Mouse (Mus musculus): ENCODE data around the gene Ckm.

DNA sequence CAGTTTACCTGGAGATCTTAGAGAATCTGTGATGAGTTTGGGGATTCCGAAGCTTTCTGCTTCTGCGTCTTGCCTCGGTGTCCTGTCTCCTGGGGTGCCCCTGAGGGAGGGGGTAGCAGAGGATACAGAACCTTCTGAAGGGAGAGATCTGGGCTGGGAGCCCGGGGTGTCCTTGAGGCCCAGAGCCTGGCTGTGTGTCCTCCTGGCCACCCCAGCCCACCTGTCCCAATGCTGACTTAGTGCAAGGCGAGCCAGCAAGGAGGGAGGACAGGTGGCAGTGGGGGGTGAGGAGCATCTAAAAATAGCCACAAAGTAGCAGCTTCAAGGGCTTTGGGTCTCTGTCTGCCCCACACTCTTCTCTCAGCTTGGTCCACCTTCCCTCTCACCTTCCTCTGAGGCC, 7.2 kb downstream of the Ckm start:
- TF ChIP-seq E2F4 (IDR thresholded peaks at IDR 0.05; ENCODE audit: insufficient read depth) (no peak), MYOD1 (IDR thresholded peaks at IDR 0.05; ENCODE audit: control insufficient read depth in 1 of 3, insufficient read length in 2 of 3, low read depth in 2 of 3) (peak in 2 of 3 experiments; percentile 76 to 91), POLR2AphosphoS2 (IDR thresholded peaks at IDR 0.05; ENCODE audit: insufficient read length, low read depth) (no peak), POLR2A (IDR thresholded peaks at IDR 0.05; ENCODE audit: insufficient read length, low read depth) (no peak), REST (IDR thresholded peaks at IDR 0.05; ENCODE audit: insufficient read depth, insufficient read length) (no peak), USF1 (IDR thresholded peaks at IDR 0.05; ENCODE audit: low read depth) (no peak), TCF12 (IDR thresholded peaks at IDR 0.05; ENCODE audit: insufficient read depth, poor library complexity, severe bottlenecking) (no peak), MAX (IDR thresholded peaks at IDR 0.05; ENCODE audit: low read depth) (no peak), MYOG (IDR thresholded peaks at IDR 0.05; ENCODE audit: control insufficient read depth in 1 of 3, insufficient read depth in 1 of 3, insufficient read length in 2 of 3, low read depth in 2 of 3) (peak in 2 of 3 experiments; percentile 70 to 89), CEBPB (IDR thresholded peaks at IDR 0.05; ENCODE audit: insufficient read depth, poor library complexity, severe bottlenecking) (no peak)

Measured in myocyte (in vitro differentiated cells).